Mouse (Mus musculus): ENCODE measurements around the gene 2010111I01Rik. TPM values are rescaled to one million over a fixed set of nuclear protein-coding genes. Genes with fewer than 3 reads are reported as not detected.
"Not testable (repeated sequence)": the region's sequence is repeated elsewhere in the genome, so short reads cannot be mapped to it uniquely, and the experiment has no call there.

The 2010111I01Rik gene
- total RNA-seq, 2 experiments from 2014 or later: 154 to 174 TPM

- DNase-seq: no peak
These were observed 355.1 kb downstream of the 2010111I01Rik start for GRCm38 (mm10) chr13:63319814-63320213.

GRCm38 (mm10) chr13:63321689-63322088 is 357.0 kb downstream of the 2010111I01Rik start:
- no peak for DNase-seq

DNA sequence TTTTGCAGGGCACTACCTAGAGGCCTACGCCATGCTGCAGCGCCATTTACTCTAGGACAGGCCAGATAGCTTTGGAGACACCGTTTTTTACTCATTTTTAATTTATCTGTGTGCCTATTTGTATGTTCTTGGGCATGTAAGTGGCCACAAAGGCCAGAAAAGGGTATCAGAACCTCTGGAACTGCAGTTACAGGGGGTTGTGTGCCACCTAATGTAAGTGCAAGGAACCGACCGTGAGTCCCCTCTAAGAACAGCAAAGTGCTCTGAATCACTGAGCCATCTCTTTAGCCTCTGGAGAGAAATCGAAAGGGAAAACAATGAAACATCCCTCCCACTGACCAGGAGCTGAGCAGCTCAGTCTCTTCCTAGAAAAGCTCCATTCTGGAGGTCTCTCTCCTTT is 358.1 kb downstream of the 2010111I01Rik start:
- DNase-seq: no peak

DNA sequence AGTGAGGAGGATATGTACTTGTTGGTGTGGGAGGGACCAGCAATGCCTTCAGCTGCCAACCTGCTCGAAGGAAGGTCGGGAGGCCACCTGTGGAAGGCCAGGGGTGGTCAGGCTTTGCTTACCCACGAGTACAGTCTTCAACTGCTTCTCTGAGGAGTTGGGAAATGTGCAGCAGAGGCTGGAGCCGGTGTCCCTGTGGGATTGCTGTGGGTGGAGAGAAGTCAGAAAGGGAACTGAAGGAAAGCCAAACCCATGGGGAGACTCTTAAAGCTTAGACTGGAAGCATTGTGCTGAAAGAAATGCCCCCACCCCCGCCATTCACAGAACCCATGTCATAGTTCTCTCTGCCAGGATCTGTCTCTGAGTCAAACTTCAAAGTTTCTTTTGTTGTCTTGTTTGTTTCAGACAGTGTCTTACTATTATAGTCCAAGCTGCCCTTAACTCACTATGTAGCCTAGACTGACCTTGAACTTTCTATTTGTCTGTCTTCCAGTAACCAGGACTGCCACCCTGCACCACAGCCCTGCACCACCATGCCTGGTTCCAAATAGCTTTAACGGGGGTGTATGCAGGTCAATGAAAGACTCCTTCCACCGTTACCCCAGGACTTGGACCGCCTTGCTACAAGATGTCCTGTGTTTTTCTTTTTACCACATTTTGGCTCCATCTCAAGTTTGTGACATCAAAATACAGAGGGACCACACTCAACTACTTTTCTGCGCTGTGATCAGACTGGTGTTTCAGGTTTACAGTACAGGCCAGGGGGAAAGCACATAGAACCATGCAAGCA is 358.8 kb downstream of the 2010111I01Rik start:
- peak; percentile 54 for DNase-seq

DNA sequence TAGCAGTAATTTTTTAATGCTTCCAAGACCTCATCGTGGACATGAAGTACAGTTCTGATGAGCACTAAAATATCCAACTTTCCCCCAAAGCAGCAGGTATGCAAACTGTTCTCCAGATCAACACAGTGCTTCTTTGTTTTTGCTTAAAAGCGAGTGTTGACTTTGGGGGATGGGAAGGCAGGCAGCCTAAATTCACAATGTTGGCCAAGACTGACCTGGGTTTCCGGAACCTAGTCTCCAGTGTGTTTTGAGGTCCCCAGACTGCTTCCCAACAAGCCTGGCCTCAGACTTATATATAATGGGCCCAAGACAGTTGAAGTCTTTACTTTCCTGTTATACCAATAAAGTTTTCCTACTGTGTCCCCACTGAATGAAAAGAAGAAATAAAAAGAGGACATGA is 359.6 kb downstream of the 2010111I01Rik start:
- DNase-seq: no peak

DNA sequence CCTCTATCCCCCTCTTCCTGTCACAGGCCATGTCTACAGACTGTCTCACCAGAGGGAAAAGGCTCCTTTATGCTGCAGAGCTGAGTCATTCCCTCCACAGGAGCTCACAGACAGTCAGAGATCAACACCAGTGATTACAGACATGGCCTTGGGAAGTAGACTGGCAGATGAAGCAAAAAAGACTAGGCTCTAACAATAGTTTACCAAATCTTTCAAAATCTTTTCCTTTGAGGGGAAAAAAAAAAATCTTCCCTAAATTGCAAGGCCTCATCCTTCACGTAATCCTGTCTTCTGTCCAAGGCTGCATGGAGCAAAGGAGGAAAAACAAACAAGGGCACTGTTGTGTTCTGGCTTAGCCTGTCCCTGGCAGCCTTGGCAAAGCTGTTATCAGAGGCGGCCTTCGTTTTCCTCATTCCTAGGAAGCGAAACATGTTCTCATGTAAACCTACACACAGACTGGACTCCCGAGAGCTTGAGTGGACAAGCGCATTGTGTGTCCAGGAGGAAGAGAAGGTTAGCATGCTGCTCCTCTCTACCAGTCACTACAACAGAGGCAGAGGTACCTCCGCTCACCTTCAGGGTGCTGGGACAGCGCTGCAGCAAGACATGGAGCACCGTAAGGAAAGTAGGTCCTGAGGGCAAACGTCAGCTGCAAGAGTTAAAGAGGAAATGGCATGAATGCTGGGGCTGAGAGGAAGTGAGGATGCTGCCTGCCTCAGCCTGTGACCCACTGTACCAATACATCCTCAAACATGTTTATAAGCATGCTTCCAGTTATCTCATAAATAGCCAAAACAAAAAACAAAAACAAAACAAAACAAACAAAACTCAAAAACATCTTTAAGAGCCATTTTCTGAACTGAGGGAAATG is 360.5 kb downstream of the 2010111I01Rik start:
- DNase-seq: no peak

GRCm38 (mm10) chr13:63326015-63326414 is 361.3 kb downstream of the 2010111I01Rik start:
- DNase-seq: no peak

- no peak for DNase-seq
These were observed 365.7 kb downstream of the 2010111I01Rik start for GRCm38 (mm10) chr13:63330236-63330860.

DNA sequence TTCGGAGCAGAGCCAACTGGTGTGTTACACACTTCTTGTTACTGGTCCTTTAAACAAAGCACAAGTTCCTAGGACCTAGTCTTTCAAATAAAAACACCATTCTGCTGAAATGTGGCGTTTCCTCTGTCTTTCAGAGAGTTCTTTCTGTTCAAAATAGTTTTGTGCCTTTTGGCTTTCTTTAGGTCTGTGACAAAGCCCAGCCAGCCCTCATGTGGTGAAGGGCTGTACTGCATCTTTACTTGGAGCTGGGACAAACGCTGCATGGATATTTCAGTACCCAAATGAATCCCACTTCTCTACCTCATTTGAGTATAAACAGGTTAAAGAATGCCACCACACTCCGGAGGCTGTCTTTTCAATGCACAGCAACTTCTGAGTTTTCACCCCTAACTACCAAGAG is 366.7 kb downstream of the 2010111I01Rik start:
- peak; percentile 82 for DNase-seq

GRCm38 (mm10) chr13:63332576-63333300 is 368.0 kb downstream of the 2010111I01Rik start:
- peak; percentile 72 for DNase-seq

- peak; percentile 48 for DNase-seq
These were observed 370.9 kb downstream of the 2010111I01Rik start for GRCm38 (mm10) chr13:63335421-63336134.

- no peak for DNase-seq
These were observed 371.6 kb downstream of the 2010111I01Rik start for GRCm38 (mm10) chr13:63336335-63336734.

DNA sequence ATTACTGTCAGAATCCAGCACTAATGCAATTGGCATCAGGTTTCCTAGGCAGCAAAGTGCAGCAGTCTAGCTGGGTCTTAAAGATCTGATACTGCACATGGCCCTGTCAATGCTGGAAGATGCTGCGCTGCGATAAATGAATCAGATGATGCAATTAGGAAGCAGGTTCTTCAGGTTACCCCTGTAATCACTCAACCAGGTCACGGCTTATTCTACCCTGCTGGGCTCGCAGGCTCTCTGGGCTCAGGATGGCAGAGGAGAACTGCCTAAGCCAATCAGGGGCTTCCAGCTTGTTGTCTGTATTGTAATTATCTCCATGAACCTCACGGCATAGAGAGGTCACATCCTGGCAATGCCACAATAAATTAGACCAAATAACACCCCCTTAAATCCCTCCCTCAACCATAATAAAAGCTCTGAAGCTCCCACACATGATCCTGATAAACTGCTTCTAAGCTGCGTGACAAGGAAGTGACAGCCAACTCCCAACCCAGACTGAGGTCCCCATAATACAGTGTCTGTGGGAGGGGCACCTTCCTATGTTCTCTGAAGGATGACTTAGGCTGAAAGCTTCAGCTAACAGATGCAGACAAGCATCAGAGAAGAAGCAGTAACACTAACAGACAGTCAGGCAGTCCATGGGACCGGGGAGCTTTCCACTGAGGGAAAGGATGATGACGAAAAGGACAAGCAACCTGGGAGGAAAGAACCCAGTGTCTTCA is 372.7 kb downstream of the 2010111I01Rik start:
- DNase-seq: no peak

DNA sequence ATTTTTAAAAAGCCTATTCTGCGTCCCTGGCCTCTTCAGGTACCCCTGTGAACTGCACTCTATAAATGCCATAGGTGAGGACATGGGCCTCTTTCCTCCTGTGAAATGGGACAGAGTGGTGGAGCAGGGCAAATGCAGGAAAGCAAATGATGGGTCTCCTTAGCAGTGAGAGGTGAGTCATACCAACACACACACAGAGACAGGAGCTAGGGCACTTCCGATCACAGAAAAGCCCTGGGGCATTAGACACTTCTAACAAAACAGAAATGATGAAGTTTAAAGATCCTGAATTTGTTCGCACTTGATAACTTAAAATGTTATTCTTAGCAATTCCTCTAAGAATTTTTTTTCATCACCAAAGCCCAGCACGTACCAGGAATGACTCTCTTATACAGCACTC is 375.3 kb downstream of the 2010111I01Rik start:
- no peak for DNase-seq

GRCm38 (mm10) chr13:63342781-63343180 is 378.1 kb downstream of the 2010111I01Rik start:
- no peak for DNase-seq

- DNase-seq: no peak
These were observed 379.8 kb downstream of the 2010111I01Rik start for GRCm38 (mm10) chr13:63344481-63344880.

DNA sequence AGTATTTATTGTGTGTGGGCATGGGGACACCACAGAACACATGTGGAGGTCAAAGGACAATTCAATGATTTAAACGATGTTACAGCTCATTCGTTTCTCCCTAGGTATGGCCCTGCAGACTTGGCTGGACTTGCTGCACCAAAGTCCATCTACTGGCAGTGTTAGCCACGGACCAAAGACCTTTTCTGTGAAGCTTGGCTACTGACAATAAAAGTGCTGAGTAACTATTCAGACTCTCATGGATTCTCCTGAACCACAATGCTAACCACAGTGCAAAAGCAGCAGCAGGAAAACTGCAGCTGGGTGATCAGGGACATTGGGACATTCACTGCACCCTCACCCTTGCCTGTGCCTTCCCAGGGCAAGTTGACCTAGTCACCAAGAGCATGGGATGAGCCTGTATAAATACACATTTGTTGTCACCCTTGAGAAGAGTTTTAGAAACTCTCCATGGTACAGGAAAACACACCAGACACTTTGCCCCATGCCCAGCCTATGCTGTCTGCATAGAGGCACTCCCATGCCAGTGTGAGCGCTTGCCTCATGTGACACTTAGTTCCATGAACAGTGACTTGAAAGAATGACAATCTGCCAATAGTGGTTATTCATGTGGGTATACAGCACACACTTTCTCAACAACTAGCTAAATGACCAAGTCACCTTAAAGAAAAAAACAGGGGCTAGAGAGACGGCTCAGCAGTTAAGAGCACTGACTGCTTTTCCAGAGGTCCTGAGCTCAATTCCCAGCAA is 381.0 kb downstream of the 2010111I01Rik start:
- DNase-seq: no peak

DNA sequence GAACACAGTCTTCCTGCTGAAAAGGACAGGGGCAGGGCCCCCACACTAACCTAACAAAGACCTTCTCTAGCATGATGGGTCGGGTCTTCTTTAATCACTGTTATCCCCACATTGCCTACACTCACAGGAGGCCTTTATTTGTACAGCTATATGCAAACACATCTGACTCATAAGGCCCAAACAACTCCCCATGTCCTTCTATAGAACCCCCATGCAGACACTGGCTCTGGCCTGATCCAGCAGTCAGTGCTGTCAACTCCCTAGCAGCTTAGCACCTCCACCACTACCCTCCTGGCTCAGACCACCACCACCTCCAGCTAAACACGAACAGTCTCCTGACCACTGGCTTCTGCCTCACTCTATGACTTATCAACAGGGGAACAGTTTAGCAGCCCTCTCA is 382.9 kb downstream of the 2010111I01Rik start:
- no peak for DNase-seq

GRCm38 (mm10) chr13:63350076-63350475 is 385.4 kb downstream of the 2010111I01Rik start:
- no peak for DNase-seq

GRCm38 (mm10) chr13:63353312-63353711 is 388.6 kb downstream of the 2010111I01Rik start:
- DNase-seq: not testable (repeated sequence)

Measured in heart, postnatal 4 days (tissue).